Mouse (Mus musculus): ENCODE measurements at regions not wholly inside any gene's neighbourhood (a gene's known extent, or its start where the extent isn't known, plus 50 kb on each side); places are given as distances from the start of the nearest gene placed in this dataset.
A peak's percentile ranks its signal among the peaks of the same experiment; 100 is the strongest.

GRCm38 (mm10) chr6:52368734-52369412 is 55.6 kb downstream of the Evx1 start:
- peak; percentile 21 for DNase-seq

DNA sequence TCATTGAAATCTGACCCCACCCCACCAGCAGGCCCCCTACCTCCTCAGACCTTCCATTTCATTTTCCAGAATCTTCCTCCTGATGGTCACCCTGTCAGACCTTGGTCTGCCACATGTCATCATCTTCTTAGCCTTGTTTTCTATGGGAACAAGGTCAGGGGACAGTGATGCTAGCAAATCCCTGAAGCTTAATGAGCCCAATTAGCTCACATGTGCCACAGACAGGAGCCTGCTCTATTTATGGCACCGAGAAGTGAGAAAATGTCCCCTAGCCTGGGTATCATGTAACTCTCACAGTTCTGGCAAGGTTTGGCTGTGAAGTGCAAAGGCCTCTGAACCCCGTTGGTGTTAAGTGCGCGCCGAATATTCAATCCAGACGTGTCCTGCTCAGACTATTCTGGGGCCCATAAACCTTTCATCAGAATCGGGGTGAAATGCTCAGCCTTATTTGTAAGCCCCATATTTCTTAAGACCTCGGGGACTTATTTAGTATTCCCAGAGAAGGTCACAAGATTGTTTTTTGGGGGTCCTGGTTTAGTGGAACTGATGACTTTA is 57.6 kb downstream of the Evx1 start:
- no peak for DNase-seq

DNA sequence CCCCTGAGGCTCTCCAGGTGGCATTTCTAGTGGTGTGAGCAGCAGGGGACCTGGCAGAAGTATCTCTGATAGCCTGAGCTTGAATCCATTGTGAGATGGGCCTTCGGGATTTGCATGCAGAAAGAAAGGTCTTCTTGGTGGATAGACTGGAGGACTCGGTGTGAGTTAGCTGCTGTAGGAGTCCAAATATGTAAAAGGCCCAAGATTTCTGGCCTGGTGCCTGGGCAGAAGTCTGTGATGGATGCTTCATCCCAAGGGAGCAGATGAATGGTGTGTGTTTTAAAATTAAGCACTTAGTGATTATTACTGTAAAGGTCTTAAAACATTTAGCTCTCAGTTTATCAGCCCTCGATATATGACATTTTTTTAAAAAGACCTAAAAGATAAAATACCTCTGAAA is 65.8 kb downstream of the Evx1 start:
- DNase-seq, result no peak

DNA sequence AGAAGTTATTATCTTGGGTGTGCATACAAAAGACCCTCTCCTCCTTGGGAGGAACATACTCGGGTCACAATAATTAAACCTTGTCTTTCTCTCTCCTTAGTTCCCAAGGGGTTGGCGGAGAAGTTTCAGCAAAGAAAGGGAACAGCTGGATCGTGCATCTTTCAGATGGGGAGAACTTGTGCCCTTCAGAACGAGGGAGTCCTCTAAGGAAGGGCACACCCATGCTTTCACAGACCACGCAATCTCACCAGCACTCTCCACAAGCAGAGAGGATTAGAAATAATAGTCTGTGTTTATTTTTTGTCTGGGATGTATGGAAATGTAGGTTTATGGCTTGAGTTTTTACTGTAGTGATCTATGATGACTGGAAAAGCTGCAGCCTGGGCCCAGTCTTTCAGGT is 66.3 kb downstream of the Evx1 start:
- no peak for DNase-seq

GRCm38 (mm10) chr6:52385044-52385443 is 71.7 kb downstream of the Evx1 start:
- DNase-seq, result no peak

DNA sequence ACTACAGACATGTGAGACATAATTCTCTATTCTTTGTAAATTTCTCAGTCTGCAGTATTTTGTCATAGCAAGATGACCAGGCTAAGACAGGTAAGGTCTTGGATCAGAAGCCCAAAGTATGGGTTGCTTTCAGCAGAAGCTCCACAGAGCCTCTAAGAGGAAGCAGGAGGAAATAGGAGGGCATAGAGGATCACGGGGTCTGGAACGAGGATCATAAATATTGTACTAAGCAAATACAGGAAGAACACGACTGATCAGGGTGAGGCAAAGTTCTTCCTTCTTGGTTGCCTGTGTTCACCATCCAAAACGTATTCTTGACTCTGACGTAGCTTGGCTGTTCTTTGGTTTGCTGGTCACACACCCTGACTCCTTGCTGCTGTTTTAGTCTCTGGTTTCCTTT is 88.1 kb downstream of the Evx1 start:
- no peak for DNase-seq

DNA sequence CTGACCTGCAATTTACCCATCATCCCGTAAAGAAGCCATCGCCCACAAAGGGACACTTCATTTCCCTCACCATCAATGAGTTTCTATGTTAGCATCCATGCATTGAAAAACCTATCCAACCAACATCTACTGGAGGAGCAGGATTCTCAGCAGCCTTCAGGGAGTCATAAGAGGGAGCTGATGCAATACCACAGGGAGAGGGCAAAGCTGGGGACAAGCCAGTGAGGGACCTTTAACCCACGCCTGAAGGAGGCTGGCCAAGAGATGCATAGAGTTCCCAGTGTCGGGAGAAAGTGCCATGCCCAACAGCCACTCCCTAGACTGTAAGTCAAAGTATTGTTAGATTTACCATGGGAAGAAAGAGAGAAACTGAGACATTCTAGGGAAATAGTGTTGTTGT is 96.7 kb downstream of the Evx1 start:
- DNase-seq, result no peak

- DNase-seq, result no peak
These were observed 97.4 kb downstream of the Evx1 start for GRCm38 (mm10) chr6:52410711-52411110.

GRCm38 (mm10) chr6:52411302-52411701 is 98.0 kb downstream of the Evx1 start:
- DNase-seq, result no peak

DNA sequence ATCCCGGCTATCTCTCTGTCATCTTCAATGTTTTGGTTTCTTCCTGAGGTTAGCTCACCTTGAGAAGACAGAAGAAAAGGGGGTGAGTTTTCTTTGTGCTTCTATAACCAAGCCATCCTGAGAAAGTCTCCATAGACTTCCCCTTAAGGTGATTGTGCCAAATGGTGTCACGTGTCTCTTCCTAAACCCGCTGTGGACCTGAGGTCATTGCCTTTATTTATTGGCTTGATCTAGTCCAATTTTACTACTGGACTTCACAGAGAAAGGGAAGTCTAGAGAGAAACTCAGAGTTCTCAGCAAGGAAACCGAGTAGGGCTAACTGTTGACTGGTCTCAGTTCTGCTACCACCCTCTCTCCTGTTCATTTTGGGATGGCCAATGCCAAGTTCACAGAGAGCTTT is 100.3 kb downstream of the Evx1 start:
- no peak for DNase-seq

DNA sequence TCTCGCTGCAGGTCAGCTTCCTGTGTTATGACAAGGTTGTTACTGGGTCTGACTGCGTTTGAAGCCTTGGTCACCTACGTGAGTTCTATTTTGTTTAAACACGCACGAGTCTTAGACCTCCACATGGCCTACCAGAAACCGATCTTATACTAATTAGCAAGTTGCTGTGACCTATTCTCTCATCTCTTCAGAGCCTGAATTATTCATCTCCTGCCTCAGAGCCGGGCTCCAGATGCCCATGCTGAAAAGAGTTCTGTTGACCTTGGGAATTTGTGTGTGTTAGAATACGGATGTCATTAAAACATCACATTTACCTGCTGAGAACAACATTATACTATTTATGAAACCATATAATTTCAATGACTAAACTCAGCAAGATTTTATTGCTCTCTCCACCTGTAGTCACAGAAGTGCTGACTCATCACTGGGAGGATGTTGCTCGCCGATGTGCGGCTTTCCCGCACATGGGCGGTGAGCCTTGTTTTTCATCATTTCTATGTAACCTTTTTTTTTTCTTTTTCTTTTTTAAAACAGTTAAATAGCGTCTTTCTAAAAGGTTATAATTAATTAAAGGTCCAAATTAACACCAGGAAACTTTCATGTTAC is 102.1 kb downstream of the Evx1 start:
- no peak for DNase-seq

DNA sequence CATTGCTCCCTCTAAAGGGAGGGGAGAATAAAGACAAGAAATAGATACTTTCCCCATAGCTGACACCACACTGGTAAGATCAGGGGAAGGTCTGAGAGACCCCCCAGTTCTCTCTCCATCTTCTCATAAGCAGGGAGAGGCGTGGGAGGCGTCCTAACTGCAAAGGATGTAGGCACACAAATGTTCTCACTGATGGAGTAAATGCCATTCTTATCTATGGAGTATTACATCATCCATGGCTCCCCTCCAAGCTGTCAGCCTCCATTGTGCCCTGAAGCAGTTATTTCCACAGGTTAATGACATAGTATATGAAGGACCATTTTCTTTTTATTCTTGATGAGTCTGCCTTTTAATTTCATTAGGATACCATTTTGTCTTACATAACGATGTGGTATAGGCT is 103.2 kb downstream of the Evx1 start:
- DNase-seq, result no peak

- peak; percentile 54 for DNase-seq
These were observed 104.3 kb downstream of the Evx1 start for GRCm38 (mm10) chr6:52417439-52418124.

- DNase-seq, result peak; percentile 79
These were observed 105.3 kb downstream of the Evx1 start for GRCm38 (mm10) chr6:52418451-52419170.

DNA sequence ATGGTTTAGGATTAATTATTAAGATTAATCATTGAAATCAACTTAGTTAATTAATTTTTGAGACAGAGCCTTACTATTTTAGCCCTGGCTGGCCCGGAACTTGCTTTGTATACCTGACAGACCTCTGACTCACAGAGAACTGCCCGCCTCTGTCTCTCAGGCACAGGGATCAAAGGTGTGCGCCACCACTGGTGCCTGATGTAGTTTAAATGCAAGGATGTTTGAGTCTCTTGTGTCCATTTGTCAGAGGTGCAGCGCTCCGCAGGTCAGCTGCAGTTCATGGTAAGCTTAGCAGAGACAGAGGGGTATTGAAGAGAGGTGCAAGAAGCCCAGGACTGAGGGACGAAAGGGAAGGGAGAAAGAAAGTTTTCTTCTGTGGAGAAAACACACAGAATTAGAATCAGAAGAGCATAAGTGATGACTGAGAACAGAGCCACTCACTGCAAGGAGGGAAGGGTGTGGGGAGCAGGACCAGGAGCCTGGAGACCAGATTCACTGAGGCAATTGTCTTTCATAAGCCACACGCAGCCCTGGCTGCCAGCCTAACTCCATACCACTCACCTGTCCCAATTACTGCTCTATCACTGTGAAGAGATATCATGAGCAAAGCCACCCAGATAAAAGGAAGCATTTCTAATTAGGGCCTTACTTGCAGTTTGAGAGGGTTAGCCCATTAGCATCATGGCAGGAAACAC is 107.1 kb downstream of the Evx1 start:
- no peak for DNase-seq

GRCm38 (mm10) chr6:52421771-52422170 is 108.5 kb downstream of the Evx1 start:
- DNase-seq, result no peak

GRCm38 (mm10) chr6:52422686-52423085 is 109.4 kb downstream of the Evx1 start:
- no peak for DNase-seq

GRCm38 (mm10) chr6:52423581-52424107 is 110.3 kb downstream of the Evx1 start:
- no peak for DNase-seq

GRCm38 (mm10) chr6:52424440-52424839 is 111.1 kb downstream of the Evx1 start:
- no peak for DNase-seq

- no peak for DNase-seq
These were observed 111.8 kb downstream of the Evx1 start for GRCm38 (mm10) chr6:52425082-52425481.

DNA sequence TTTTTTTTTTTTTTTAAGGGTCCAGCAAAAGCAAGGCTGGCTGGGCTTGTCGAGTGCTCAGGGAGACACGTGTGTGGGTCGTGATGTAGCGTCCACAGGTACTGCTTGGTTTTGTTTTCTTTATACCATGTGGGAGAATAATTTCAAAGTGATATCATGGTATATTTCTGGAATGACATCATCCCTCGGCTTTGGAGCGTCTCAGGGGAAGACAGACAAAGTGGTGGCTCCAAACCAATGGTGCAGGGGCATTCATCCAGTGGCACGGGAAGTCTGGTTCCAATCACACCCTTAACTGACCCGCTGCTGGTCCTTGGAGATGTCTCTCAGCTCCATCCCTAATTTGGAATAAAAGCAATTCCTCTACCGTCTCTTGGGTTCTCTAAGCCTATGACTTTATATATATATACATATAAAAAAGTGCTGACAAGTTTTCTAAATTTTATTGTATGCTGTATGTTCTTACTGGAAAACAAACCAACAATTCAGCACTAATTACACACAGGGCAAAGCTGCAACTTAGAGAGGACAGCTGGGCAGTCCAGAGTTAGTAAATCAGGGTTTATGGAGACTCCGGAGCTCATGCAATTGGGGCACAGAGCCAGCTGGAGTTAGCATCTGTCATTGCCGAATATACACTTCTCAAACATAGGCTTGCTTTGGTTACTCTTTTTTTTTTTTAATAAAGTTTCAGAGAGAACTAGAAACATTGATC is 115.3 kb downstream of the Evx1 start:
- no peak for DNase-seq

Measured in gastrocnemius, postnatal 25 days (tissue).